Mouse (Mus musculus) MEL (cell line): ENCODE data around the gene Tmem260. TPM values are rescaled to one million over a fixed set of nuclear protein-coding genes. Genes with fewer than 3 reads are reported as not detected.

Source experiments
- DNase-seq: peaks from one replicate; pipeline ENCODE4 v3.0.0; 2011; ENCODE audit warnings: low read depth, low spot score
- H3K27ac ChIP-seq: 2 replicates; pipeline ENCODE4 v1.5.1; 2012; ENCODE audit warnings: low read depth, mild to moderate bottlenecking, control low read depth, low read length, moderate library complexity; ENCODE audit not compliant: control insufficient read depth
- H3K27me3 ChIP-seq, 2 experiments: fragments of 150-350 bp in 1 of 2; sonication (generic) in 1 of 2; 2 replicates each; pipeline ENCODE4 v1.6.1; 2012; ENCODE audit warnings: low read length in 2 of 2, mild to moderate bottlenecking in 2 of 2, improper control_type of control experiment in 1 of 2, moderate library complexity in 1 of 2; ENCODE audit not compliant: insufficient read depth in 2 of 2, control insufficient read depth in 1 of 2
- H3K36me3 ChIP-seq, 2 experiments: 2 replicates each; pipeline ENCODE4 v1.6.1; 2012 to 2014; ENCODE audit warnings: low read length in 2 of 2, improper control_type of control experiment in 1 of 2, inconsistent platforms in 1 of 2, mild to moderate bottlenecking in 1 of 2; ENCODE audit not compliant: insufficient read depth in 2 of 2, control insufficient read depth in 1 of 2
- H3K4me1 ChIP-seq, 2 experiments: fragments of 150-350 bp in 1 of 2; sonication (generic) in 1 of 2; 2 replicates each; pipeline ENCODE4 v1.6.1; 2012; ENCODE audit warnings: low read length in 2 of 2, improper control_type of control experiment in 1 of 2, mild to moderate bottlenecking in 1 of 2; ENCODE audit not compliant: insufficient read depth in 2 of 2, control insufficient read depth in 1 of 2
- H3K4me3 ChIP-seq, 2 experiments: fragments of 150-350 bp in 1 of 2; sonication (generic) in 1 of 2; 2 replicates each; pipeline ENCODE4 v1.5.1; 2012; ENCODE audit warnings: low read depth in 2 of 2, low read length in 2 of 2, mild to moderate bottlenecking in 2 of 2, moderate library complexity in 2 of 2, control low read depth in 1 of 2, improper control_type of control experiment in 1 of 2; ENCODE audit not compliant: control insufficient read depth in 1 of 2, insufficient read depth in 1 of 2
- H3K79me2 ChIP-seq: 2 replicates; pipeline ENCODE4 v1.6.1; 2012; ENCODE audit warnings: mild to moderate bottlenecking, low read length, moderate library complexity; ENCODE audit not compliant: control insufficient read depth, poor library complexity, insufficient read depth
- H3K9ac ChIP-seq: 2 replicates; pipeline ENCODE4 v1.6.1; 2012; ENCODE audit warnings: low read depth, mild to moderate bottlenecking, control low read depth, low read length, moderate library complexity; ENCODE audit not compliant: control insufficient read depth, poor library complexity, severe bottlenecking
- H3K9me3 ChIP-seq: fragments of 150-350 bp; sonication (generic); replicated peaks from 2 replicates; pipeline ENCODE4 v1.6.1; 2012; ENCODE audit warnings: mild to moderate bottlenecking, low read length, improper control_type of control experiment, moderate library complexity; ENCODE audit not compliant: insufficient read depth
- BHLHE40 ChIP-seq: IDR thresholded peaks from 2 replicates; pipeline ENCODE4 v1.6.1; 2012; ENCODE audit warnings: low read depth, mild to moderate bottlenecking, inconsistent platforms, low read length, improper control_type of control experiment, borderline replicate concordance
- CHD1 ChIP-seq: IDR thresholded peaks from 2 replicates; pipeline ENCODE4 v1.6.1; 2012; ENCODE audit warnings: low read depth, mild to moderate bottlenecking, inconsistent platforms, low read length, improper control_type of control experiment
- CTCF ChIP-seq, 3 experiments: IDR thresholded peaks in 2 of 3; conservative IDR thresholded peaks in 1 of 3; 2 replicates each; pipeline ENCODE4 v1.5.1; 2011 to 2012; ENCODE audit warnings: low read length in 3 of 3, low read depth in 2 of 3, mild to moderate bottlenecking in 2 of 3, improper control_type of control experiment in 1 of 3, inconsistent platforms in 1 of 3, mixed read lengths in 1 of 3, moderate library complexity in 1 of 3; ENCODE audit not compliant: control insufficient read depth in 1 of 3, insufficient read depth in 1 of 3, poor library complexity in 1 of 3, severe bottlenecking in 1 of 3
- E2F4 ChIP-seq: IDR thresholded peaks from 2 replicates; pipeline ENCODE4 v1.6.1; 2011; ENCODE audit warnings: low read depth, low read length, improper control_type of control experiment, borderline replicate concordance
- MAFK ChIP-seq: IDR thresholded peaks from 2 replicates; pipeline ENCODE4 v1.6.1; 2011; ENCODE audit warnings: low read depth, mild to moderate bottlenecking, low read length, improper control_type of control experiment, borderline replicate concordance
- MAX ChIP-seq: IDR thresholded peaks from 2 replicates; pipeline ENCODE4 v1.6.1; 2011; ENCODE audit warnings: low read length, improper control_type of control experiment
- MAZ ChIP-seq: IDR thresholded peaks from 2 replicates; pipeline ENCODE4 v1.6.1; 2012; ENCODE audit warnings: low read depth, mild to moderate bottlenecking, inconsistent platforms, low read length, improper control_type of control experiment
- MEF2A ChIP-seq: IDR thresholded peaks from 2 replicates; pipeline ENCODE4 v1.6.1; 2014; ENCODE audit warnings: low read depth, mild to moderate bottlenecking, inconsistent platforms, low read length, improper control_type of control experiment; ENCODE audit not compliant: poor library complexity, insufficient replicate concordance, severe bottlenecking; ENCODE audit errors: extremely low read depth
- NELFE ChIP-seq: IDR thresholded peaks from 2 replicates; pipeline ENCODE4 v1.6.1; 2011; ENCODE audit warnings: low read depth, low read length, improper control_type of control experiment
- POLR2AphosphoS5 ChIP-seq: IDR thresholded peaks from 2 replicates; pipeline ENCODE4 v1.6.1; 2012; ENCODE audit warnings: low read depth, borderline replicate concordance, mild to moderate bottlenecking, inconsistent platforms, low read length, moderate library complexity, mixed read lengths
- SMC3 ChIP-seq: IDR thresholded peaks from 2 replicates; pipeline ENCODE4 v1.6.1; 2011; ENCODE audit warnings: low read depth, low read length, improper control_type of control experiment
- TCF12 ChIP-seq: IDR thresholded peaks from 2 replicates; pipeline ENCODE4 v1.6.1; 2014; ENCODE audit warnings: low read depth, mild to moderate bottlenecking, inconsistent platforms, low read length, improper control_type of control experiment, moderate library complexity
- UBTF ChIP-seq: IDR thresholded peaks from 2 replicates; pipeline ENCODE4 v1.6.1; 2012; ENCODE audit warnings: low read depth, mild to moderate bottlenecking, inconsistent platforms, low read length, improper control_type of control experiment, moderate library complexity, borderline replicate concordance; ENCODE audit not compliant: insufficient read depth
- USF2 ChIP-seq, 2 experiments: IDR thresholded peaks; 2 replicates each; pipeline ENCODE4 v1.6.1; 2011 to 2012; ENCODE audit warnings: improper control_type of control experiment in 2 of 2, low read length in 2 of 2, borderline replicate concordance in 1 of 2, inconsistent platforms in 1 of 2, low read depth in 1 of 2, mild to moderate bottlenecking in 1 of 2; ENCODE audit not compliant: insufficient read depth in 1 of 2
- ZKSCAN1 ChIP-seq: IDR thresholded peaks from 2 replicates; pipeline ENCODE4 v1.6.1; 2012; ENCODE audit warnings: low read depth, mild to moderate bottlenecking, inconsistent platforms, low read length, improper control_type of control experiment, moderate library complexity
- polyA plus RNA-seq, 2 experiments: library from polyadenylated mRNA; stranded (reverse) in 1 of 2; unstranded in 1 of 2; fragments of >175 nt in 1 of 2; fragments of >200 nt in 1 of 2; gene quantifications; 2 replicates each; pipeline versions ENCODE4 v1.2.1 to v1.2.4; 2012; ENCODE audit warnings: low replicate concordance in 2 of 2, low read depth in 1 of 2; ENCODE audit not compliant: insufficient read length in 2 of 2, insufficient read depth in 1 of 2, missing spikeins in 1 of 2
- total RNA-seq: library from RNA; depleted of rRNA; stranded (reverse); fragments of 300-350 nt; gene quantifications from 2 replicates; pipeline ENCODE4 v1.2.3, GENCODE M21; 2012

Gene Tmem260
- total and polyA plus RNA-seq, 3 experiments, result 2.8 to 5.6 TPM; not detected in 1

DNA sequence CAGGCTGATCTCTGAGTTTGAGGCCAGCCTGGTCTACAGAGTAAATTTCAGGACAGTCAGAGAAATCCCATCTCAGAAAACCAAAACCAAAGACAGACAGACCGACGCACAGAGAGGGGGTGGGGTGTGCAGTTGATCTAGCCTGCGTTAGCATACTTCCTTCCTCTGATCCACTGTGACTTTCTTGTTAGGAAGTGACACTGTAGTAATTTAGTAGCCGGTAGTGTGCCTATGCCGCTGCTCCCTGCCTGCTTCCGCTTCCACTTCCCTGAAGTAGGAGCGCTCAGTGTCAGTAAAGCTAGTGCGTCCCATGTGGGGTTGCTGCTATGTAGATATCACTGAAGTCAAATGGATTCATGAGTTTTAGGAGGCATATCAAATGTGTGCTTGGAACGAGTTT, 13.0 kb downstream of the Tmem260 start:
- no peaks in the 10 kb centered on the region for H3K36me3 ChIP-seq
- TF ChIP-seq E2F4, result no peak
- TF ChIP-seq MEF2A, result no peak
- H3K9ac ChIP-seq, result no peak overlapping the region
- no peaks in the 10 kb centered on the region for H3K4me1 ChIP-seq
- no peaks in the 10 kb centered on the region for H3K79me2 ChIP-seq
- no peak overlapping the region for H3K4me3 ChIP-seq
- no peaks in the 10 kb centered on the region for H3K9me3 ChIP-seq
- H3K27me3 ChIP-seq, result no peaks in the 10 kb centered on the region
- H3K27ac ChIP-seq, result no peak overlapping the region
- no peak for DNase-seq

DNA sequence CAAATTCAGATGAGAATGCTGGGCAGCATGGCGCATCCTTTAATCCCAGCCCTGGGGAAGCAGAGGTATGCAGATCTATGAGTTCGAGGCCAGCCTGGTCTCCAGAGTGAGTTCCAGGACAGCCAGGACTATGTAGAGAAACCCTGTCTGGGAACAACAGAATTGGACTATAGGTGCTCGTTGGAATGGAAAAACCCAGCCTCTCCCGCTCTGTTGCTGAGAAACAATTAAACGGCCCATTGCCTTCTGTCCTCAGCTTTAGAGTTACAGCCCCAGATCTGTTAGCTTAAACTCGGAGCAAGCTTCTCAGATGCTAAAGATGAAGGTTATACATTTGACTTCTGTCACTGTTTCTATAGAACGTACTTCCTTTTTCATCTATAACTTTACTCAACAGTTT, 22.4 kb downstream of the Tmem260 start:
- Histone ChIP-seq H3K4me3 (no peak overlapping the region), H3K4me1 (no peaks in the 10 kb centered on the region), H3K9ac (no peak overlapping the region), H3K79me2 (no peaks in the 10 kb centered on the region), H3K27me3 (no peaks in the 10 kb centered on the region), H3K27ac (no peak overlapping the region), H3K36me3 (no peaks in the 10 kb centered on the region; a peak in 1 of 4 replicates), H3K9me3 (no peaks in the 10 kb centered on the region)
- no peak for DNase-seq
- no peak for TF ChIP-seq MAX
- TF ChIP-seq CHD1, result no peak
- no peak for TF ChIP-seq UBTF
- no peak for TF ChIP-seq USF2 (IDR thresholded peaks at IDR 0.05; ENCODE audit: borderline replicate concordance in 1 of 2, insufficient read depth in 1 of 2, low read depth in 1 of 2, low read length in 2 of 2)
- TF ChIP-seq ZKSCAN1, result no peak
- TF ChIP-seq TCF12, result no peak
- no peak for TF ChIP-seq CTCF (IDR thresholded peaks at IDR 0.05 in 2 of 3, conservative IDR thresholded peaks at IDR 0.05 in 1 of 3; ENCODE audit: control insufficient read depth in 1 of 3, insufficient read depth in 1 of 3, low read depth in 2 of 3, low read length in 3 of 3, poor library complexity in 1 of 3, severe bottlenecking in 1 of 3)
- no peak for TF ChIP-seq POLR2AphosphoS5

DNA sequence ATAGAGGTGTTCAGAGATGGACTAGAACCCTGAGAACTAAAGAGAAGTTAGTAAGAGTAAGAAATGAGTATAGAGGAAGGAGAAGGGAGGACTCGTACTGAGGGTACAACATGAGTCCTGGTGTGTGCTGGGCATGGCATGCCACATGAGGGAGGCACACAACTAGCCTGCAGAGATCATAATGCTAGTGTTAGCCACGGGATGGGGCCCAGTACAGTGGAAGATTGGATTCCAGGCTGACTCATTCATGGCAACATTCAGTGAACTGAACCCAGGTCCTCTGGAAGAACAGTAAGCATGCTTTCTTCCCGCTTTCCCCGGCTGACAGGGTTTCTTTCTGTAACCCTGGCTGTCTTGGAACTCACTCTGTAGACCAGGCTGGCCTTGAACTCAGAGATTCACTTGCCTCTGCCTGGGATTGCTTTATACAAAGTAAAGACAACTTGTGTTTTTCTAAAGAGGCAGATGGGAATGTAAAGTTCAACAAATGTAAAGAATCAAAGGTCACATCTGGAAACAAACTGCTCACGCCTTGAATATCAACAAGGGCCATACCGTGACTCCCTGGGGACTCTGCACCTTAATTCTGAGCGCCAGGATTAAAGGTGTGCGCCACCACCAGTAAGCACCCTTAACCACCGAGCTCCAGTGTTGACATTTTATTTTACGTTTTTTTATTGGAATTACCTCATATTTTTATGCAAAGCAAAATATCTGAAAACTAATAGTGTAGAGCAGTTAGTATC, 25.0 kb downstream of the Tmem260 start:
- Histone ChIP-seq H3K9me3 (no peaks in the 10 kb centered on the region), H3K9ac (no peak overlapping the region), H3K4me1 (no peaks in the 10 kb centered on the region), H3K4me3 (no peak overlapping the region), H3K27me3 (no peaks in the 10 kb centered on the region), H3K79me2 (no peaks in the 10 kb centered on the region), H3K27ac (no peak overlapping the region), H3K36me3 (no peaks in the 10 kb centered on the region; a peak in 1 of 4 replicates)
- no peak for DNase-seq
- no peak for TF ChIP-seq MAZ
- no peak for TF ChIP-seq SMC3
- no peak for TF ChIP-seq E2F4
- TF ChIP-seq NELFE, result no peak
- no peak for TF ChIP-seq MAFK
- TF ChIP-seq CHD1, result no peak
- TF ChIP-seq BHLHE40, result no peak
